Mouse (Mus musculus) cerebellum, adult 2 months (tissue): Measurements from ENCODE around the gene Cd244a.

Experiments
- CTCF ChIP-seq: fragments of 200-500 bp; IDR thresholded peaks from 2 replicates; pipeline ENCODE4 v1.5.1; 2011; ENCODE audit warnings: low read depth, mild to moderate bottlenecking, control low read depth, low read length, moderate library complexity, borderline replicate concordance; ENCODE audit not compliant: insufficient read depth
- POLR2A ChIP-seq: fragments of 200-500 bp; IDR thresholded peaks from 2 replicates; pipeline ENCODE4 v1.6.1; 2011; ENCODE audit warnings: low read length, control low read depth, borderline replicate concordance; ENCODE audit not compliant: insufficient read depth

DNA sequence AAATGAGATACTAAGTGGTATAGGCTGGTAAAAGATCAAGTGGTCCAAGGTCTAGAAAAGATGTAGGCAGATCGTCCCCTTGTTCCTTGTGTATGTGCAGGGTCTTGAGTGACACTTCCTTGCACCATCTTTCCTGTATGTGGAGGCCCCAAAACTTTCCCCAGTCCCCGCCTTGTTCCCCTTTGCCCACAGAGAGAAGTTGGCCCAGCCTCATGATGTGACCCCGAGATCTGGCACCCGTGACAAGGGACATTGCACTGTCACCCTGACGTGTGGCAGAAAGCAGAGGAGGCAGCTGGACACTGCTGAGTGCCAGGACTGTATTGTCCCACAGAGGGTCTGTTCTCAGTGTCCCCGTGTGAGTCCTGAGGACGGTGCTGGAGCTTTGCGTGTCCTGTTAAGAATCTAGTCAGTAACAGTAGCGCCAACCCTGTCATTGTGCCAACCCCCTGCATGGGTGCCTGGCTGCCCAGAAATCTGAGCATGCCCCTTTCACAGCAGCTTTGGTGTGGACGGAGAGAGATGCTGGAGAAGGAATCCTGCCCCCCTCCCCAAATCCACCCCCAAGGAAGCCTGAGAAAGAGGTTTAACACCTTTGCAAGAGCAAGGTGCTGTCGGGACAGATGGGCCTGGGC is 58.0 kb downstream of the Cd244a start:
- TF ChIP-seq CTCF (no peak), POLR2A (no peak)
